Mouse (Mus musculus) T-helper 2 cell (primary cell): Measurements from ENCODE around the gene Tmem200b.

Experiments used
- in situ Hi-C: fragments of 300-600 bp; cut with MboI, MseI; formaldehyde crosslinking; loops from one replicate; pipeline ENCODE4 v1.15.1; 2025; ENCODE audit warnings: high pct_unique_total_duplicates

Tmem200b gene

GRCm38 (mm10) chr4:131921461-131922346 is at the start of gene Tmem200b:
Tmem200b (plus strand) TSS chr4:131921771.
- in situ Hi-C loops = no loop called here

- in situ Hi-C loops = no loop called here
Observed at GRCm38 (mm10) chr4:131872672-131873292, 48.8 kb upstream of the Tmem200b start.

GRCm38 (mm10) chr4:131873293-131874168 is 48.0 kb upstream of the Tmem200b start, which contains the start of gene Srsf4:
Srsf4 (plus strand) TSS chr4:131873617.
- in situ Hi-C loops = no loop called here

GRCm38 (mm10) chr4:131874169-131874536 is 47.4 kb upstream of the Tmem200b start:
- in situ Hi-C loops = no loop called here

GRCm38 (mm10) chr4:131874567-131874966 is 47.0 kb upstream of the Tmem200b start:
- in situ Hi-C loops = no loop called here

- in situ Hi-C loops = loop anchor here (25.0 kb wide), 1 partner anchor 1188 kb away; no protein-coding TSS in a partner anchor
Observed at GRCm38 (mm10) chr4:131875242-131875641, 46.3 kb upstream of the Tmem200b start.

- in situ Hi-C loops = loop anchor here (25.0 kb wide), 1 partner anchor 1190 kb away; no protein-coding TSS in a partner anchor
Observed at GRCm38 (mm10) chr4:131876836-131877235, 44.7 kb upstream of the Tmem200b start.

GRCm38 (mm10) chr4:131879692-131880091 is 41.9 kb upstream of the Tmem200b start:
- in situ Hi-C loops = loop anchor here (25.0 kb wide), 1 partner anchor 1192 kb away; no protein-coding TSS in a partner anchor

GRCm38 (mm10) chr4:131881306-131881705 is 40.3 kb upstream of the Tmem200b start:
- in situ Hi-C loops = loop anchor here (25.0 kb wide), 1 partner anchor 1194 kb away; no protein-coding TSS in a partner anchor

- in situ Hi-C loops = loop anchor here (25.0 kb wide), 1 partner anchor 1196 kb away; no protein-coding TSS in a partner anchor
Observed at GRCm38 (mm10) chr4:131883571-131883970, 38.0 kb upstream of the Tmem200b start.

GRCm38 (mm10) chr4:131885376-131885775 is 36.2 kb upstream of the Tmem200b start:
- in situ Hi-C loops = loop anchor here (25.0 kb wide), 1 partner anchor 1198 kb away; no protein-coding TSS in a partner anchor

GRCm38 (mm10) chr4:131888564-131888963 is 33.0 kb upstream of the Tmem200b start:
- in situ Hi-C loops = loop anchor here (25.0 kb wide), 1 partner anchor 1201 kb away; no protein-coding TSS in a partner anchor

- in situ Hi-C loops = loop anchor here (25.0 kb wide), 1 partner anchor 1203 kb away; no protein-coding TSS in a partner anchor
Observed at GRCm38 (mm10) chr4:131890692-131891091, 30.9 kb upstream of the Tmem200b start.

GRCm38 (mm10) chr4:131897109-131897508 is 24.5 kb upstream of the Tmem200b start:
- in situ Hi-C loops = loop anchor here (25.0 kb wide), 1 partner anchor 1210 kb away; no protein-coding TSS in a partner anchor

- in situ Hi-C loops = loop anchor here (25.0 kb wide), 1 partner anchor 1210 kb away; no protein-coding TSS in a partner anchor
Observed at GRCm38 (mm10) chr4:131897787-131898186, 23.8 kb upstream of the Tmem200b start.

- in situ Hi-C loops = loop anchor here (25.0 kb wide), 1 partner anchor 1211 kb away; no protein-coding TSS in a partner anchor
Observed at GRCm38 (mm10) chr4:131898503-131899179, 22.9 kb upstream of the Tmem200b start.

- in situ Hi-C loops = loop anchor here (25.0 kb wide), 1 partner anchor 1212 kb away; no protein-coding TSS in a partner anchor
Observed at GRCm38 (mm10) chr4:131899180-131899554, 22.4 kb upstream of the Tmem200b start.

GRCm38 (mm10) chr4:131901090-131901489 is 20.5 kb upstream of the Tmem200b start:
- in situ Hi-C loops = no loop called here

- in situ Hi-C loops = no loop called here
Observed at GRCm38 (mm10) chr4:131904478-131904877, 17.1 kb upstream of the Tmem200b start.

GRCm38 (mm10) chr4:131906423-131906822 is 15.1 kb upstream of the Tmem200b start:
- in situ Hi-C loops = no loop called here
